Mouse (Mus musculus) forebrain, embryonic 15.5 days (tissue): ENCODE measurements around the gene Irf7. TPM values are rescaled to one million over a fixed set of nuclear protein-coding genes. Genes with fewer than 3 reads are reported as not detected.
A peak's percentile ranks its signal among the peaks of the same experiment; 100 is the strongest.

Experiments used
- ATAC-seq: fragments of 200-750 bp; cut with Nextera tagmentation; replicated peaks from 2 replicates; pipeline ENCODE4 v1.8.0; 2017; ENCODE audit warnings: mild to moderate bottlenecking, moderate TSS enrichment, moderate library complexity
- H3K27ac ChIP-seq: fragments of 300-500 bp; sonication (generic); replicated peaks from 2 replicates; pipeline ENCODE4 v1.5.1; 2015; ENCODE audit warnings: mild to moderate bottlenecking, inconsistent platforms
- H3K27me3 ChIP-seq: fragments of 300-500 bp; sonication (generic); 2 replicates; pipeline ENCODE4 v1.6.1; 2015; ENCODE audit warnings: inconsistent platforms
- H3K36me3 ChIP-seq: fragments of 300-500 bp; sonication (generic); 2 replicates; pipeline ENCODE4 v1.6.1; 2015; ENCODE audit warnings: mild to moderate bottlenecking, inconsistent platforms
- H3K4me1 ChIP-seq: fragments of 300-500 bp; sonication (generic); 2 replicates; pipeline ENCODE4 v1.6.1; 2015; ENCODE audit warnings: inconsistent platforms
- H3K4me2 ChIP-seq: fragments of 300-500 bp; sonication (generic); replicated peaks from 2 replicates; pipeline ENCODE4 v1.6.1; 2015; ENCODE audit warnings: mild to moderate bottlenecking, inconsistent platforms
- H3K4me3 ChIP-seq: fragments of 300-500 bp; sonication (generic); 2 replicates; pipeline ENCODE4 v1.5.1; 2015; ENCODE audit warnings: mild to moderate bottlenecking, inconsistent platforms
- H3K9ac ChIP-seq: fragments of 300-500 bp; sonication (generic); replicated peaks from 2 replicates; pipeline ENCODE4 v1.6.1; 2015; ENCODE audit warnings: mild to moderate bottlenecking, inconsistent platforms
- H3K9me3 ChIP-seq: fragments of 300-500 bp; sonication (generic); 2 replicates; pipeline ENCODE4 v1.6.1; 2016; ENCODE audit warnings: inconsistent platforms
- WGBS: fragments of 180-500 bp; shearing (Covaris S2); methylation state at CpG from one replicate; pipeline ENCODE4 v1.1.7; 2015; ENCODE audit warnings: mixed read lengths; 5-methylcytosine and 5-hydroxymethylcytosine counted together
- polyA plus RNA-seq: library from polyadenylated mRNA; unstranded; fragments of >200 nt; fragmentation: Nextera tagmentation; extraction: Ambion mirVana; gene quantifications from 2 replicates; pipeline ENCODE4 v1.2.1, GENCODE M21; 2015

The Irf7 gene
- polyA plus RNA-seq: 1.1 and 2.3 TPM in 2 replicates

DNA sequence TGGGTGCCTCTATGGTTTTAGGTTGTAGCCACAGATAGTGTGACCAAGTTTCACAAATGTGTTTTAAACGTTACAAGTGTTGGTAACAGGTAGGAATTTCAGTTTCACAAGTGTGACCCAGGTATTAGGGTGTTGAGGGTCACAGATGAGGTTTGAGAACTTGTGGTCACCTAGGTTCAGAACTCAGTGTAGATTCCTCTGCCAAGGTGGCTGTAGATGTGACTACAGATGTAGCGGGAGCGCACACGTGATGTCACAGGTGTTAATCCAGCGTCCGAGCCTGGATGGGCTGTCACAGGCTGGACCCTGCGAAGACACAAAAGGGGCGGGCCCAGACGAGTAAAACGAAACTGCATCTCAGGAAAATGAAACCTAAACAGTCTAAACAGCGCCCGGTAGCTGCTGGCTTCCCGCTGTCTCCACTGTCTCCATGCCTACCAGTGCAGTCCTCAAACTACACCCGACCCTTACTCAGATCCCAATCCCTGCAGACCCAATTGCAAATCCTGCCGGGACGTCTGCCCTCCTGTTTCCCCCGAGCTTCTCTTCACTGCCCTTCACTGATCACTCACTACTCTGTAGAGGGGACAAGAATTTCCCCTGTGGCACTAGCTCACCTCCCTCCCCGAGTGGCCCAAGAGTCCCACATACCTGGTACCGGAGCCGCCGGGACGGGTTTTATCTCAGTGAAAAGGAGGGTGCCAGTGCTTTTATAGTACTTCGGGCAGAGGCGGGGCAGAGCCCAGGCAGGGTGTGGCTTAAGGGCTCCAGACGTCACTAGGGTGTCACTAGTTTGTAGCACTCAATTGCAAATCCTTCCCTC, at the start of gene Irf7:
Irf7 (minus strand) TSS at position 743 of the 823 bp plus-strand sequence.
- peaks cover 5% of the 10 kb centered on the region for H3K4me1 ChIP-seq
- peak within 1 kb of the TSS; percentile 42 for H3K4me2 ChIP-seq
- WGBS: 8% methylated on average over 25 of the region's 25 CpGs
- H3K36me3 ChIP-seq: peaks cover 32% of the 10 kb centered on the region
- peak within 1 kb of the TSS; percentile 40 for H3K9ac ChIP-seq
- H3K4me3 ChIP-seq: peak within 1 kb of the TSS; percentile 33
- H3K27ac ChIP-seq: no peak within 1 kb of the TSS
- H3K9me3 ChIP-seq: no peaks in the 10 kb centered on the region
- no peaks in the 10 kb centered on the region for H3K27me3 ChIP-seq
- ATAC-seq: no peak; the same call in 1 of the 2 replicates

GRCm38 (mm10) chr7:141315974-141316373, 49.7 kb upstream of the Irf7 start:
- H3K4me3 ChIP-seq: no peak overlapping the region
- WGBS: 78% methylated on average over 5 of the region's 5 CpGs
- no peak overlapping the region for H3K27ac ChIP-seq
- H3K4me1 ChIP-seq: no peaks in the 10 kb centered on the region
- no peak overlapping the region for H3K4me2 ChIP-seq
- no peaks in the 10 kb centered on the region for H3K9me3 ChIP-seq
- no peaks in the 10 kb centered on the region for H3K27me3 ChIP-seq
- peaks cover 95% of the 10 kb centered on the region for H3K36me3 ChIP-seq
- no peak overlapping the region for H3K9ac ChIP-seq
- ATAC-seq: no peak

DNA sequence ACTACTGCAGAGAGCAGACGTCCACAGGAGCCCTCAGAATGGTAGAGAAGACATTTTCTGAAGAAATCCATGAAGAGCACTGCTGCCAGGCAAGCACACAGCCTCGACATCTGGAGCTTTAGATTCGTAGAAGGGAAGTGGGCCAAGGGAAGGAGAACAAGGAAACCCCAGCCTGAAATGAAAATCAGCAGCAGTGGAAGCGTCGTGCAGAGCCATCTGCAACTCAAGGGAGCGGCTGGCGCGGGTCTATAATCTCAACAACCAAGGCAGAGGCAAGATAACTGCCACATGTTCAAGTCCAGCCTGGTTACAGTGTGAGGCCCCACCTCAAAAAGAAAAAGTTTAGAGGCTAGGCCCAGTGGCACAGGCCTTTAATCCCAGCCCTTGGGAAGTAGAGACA, 48.8 kb upstream of the Irf7 start:
- ATAC-seq: no peak
- Histone ChIP-seq H3K36me3 (peaks cover 95% of the 10 kb centered on the region), H3K4me3 (no peak overlapping the region), H3K27me3 (no peaks in the 10 kb centered on the region), H3K4me2 (no peak overlapping the region), H3K27ac (no peak overlapping the region), H3K9me3 (no peaks in the 10 kb centered on the region), H3K9ac (no peak overlapping the region), H3K4me1 (no peaks in the 10 kb centered on the region)
- 94% methylated on average over 8 of the region's 8 CpGs for WGBS

DNA sequence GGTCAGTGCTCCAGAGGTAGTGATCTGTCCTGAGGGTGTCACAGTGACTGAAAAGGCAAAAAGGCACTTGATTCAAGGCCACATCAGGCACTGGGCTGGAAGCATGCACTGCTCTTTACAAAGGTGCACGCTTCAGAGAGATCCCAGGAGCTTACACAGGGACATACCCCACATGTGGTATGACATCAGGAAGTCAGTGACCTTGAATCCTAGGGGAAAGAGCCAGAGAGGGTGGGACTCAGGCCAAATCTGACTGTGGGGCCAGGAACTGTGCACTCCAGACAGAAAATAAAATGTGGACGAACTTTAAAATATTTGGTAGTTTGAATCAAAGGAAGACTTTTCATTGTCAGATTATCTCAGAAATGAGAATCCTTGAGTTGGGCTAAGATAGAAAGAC, 48.1 kb upstream of the Irf7 start:
- no peaks in the 10 kb centered on the region for H3K4me1 ChIP-seq

GRCm38 (mm10) chr7:141304537-141304936, 38.3 kb upstream of the Irf7 start:
- Histone ChIP-seq H3K4me1 (no peaks in the 10 kb centered on the region), H3K9ac (no peak overlapping the region), H3K27ac (no peak overlapping the region), H3K4me2 (no peak overlapping the region), H3K36me3 (peaks cover 93% of the 10 kb centered on the region), H3K9me3 (no peaks in the 10 kb centered on the region), H3K4me3 (no peak overlapping the region), H3K27me3 (no peaks in the 10 kb centered on the region)
- 92% methylated on average over 4 of the region's 4 CpGs for whole genome bisulfite sequencing
- no peak for ATAC-seq

More for the DNA sequence above, 48.1 kb upstream of the Irf7 start:
- Histone ChIP-seq H3K9me3 (no peaks in the 10 kb centered on the region), H3K27ac (no peak overlapping the region), H3K9ac (no peak overlapping the region), H3K27me3 (no peaks in the 10 kb centered on the region), H3K4me2 (no peak overlapping the region), H3K4me3 (no peak overlapping the region), H3K36me3 (peaks cover 95% of the 10 kb centered on the region)
- no peak for ATAC-seq
- WGBS: 96% methylated on average over 2 of the region's 2 CpGs

GRCm38 (mm10) chr7:141302702-141303268, 36.5 kb upstream of the Irf7 start:
- Histone ChIP-seq H3K36me3 (peaks cover 81% of the 10 kb centered on the region), H3K27ac (no peak overlapping the region), H3K9ac (no peak overlapping the region), H3K27me3 (no peaks in the 10 kb centered on the region), H3K4me3 (no peak overlapping the region), H3K4me1 (no peaks in the 10 kb centered on the region), H3K9me3 (no peaks in the 10 kb centered on the region), H3K4me2 (no peak overlapping the region)
- ATAC-seq: no peak
- WGBS: 91% methylated on average over 1 of the region's 1 CpGs

GRCm38 (mm10) chr7:141301386-141301785, 35.1 kb upstream of the Irf7 start:
- Histone ChIP-seq H3K36me3 (peaks cover 77% of the 10 kb centered on the region), H3K4me3 (no peak overlapping the region), H3K9ac (no peak overlapping the region), H3K4me2 (no peak overlapping the region), H3K4me1 (no peaks in the 10 kb centered on the region), H3K27ac (no peak overlapping the region), H3K27me3 (no peaks in the 10 kb centered on the region), H3K9me3 (no peaks in the 10 kb centered on the region)
- 97% methylated on average over 9 of the region's 9 CpGs for WGBS
- ATAC-seq: no peak

DNA sequence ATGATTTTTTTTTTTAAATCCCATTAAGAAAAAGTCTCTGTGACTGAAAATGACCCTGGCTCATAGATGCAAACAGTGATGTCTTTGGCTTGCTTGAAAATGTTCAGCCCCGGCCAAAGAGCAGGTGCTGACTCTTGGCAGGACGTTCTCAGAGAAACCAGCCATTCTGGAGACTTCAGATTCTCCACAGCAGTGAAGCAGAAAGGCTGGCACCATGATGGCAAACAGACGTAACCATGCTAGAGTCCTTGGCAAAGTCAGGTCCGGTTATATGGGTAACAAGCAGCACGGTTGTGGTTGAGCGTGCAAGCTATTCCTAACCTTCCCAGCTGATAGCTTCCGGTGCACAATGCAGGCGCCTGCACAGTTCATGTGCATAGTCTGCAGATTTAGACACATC, 32.9 kb upstream of the Irf7 start:
- H3K36me3 ChIP-seq: peaks cover 57% of the 10 kb centered on the region

DNA sequence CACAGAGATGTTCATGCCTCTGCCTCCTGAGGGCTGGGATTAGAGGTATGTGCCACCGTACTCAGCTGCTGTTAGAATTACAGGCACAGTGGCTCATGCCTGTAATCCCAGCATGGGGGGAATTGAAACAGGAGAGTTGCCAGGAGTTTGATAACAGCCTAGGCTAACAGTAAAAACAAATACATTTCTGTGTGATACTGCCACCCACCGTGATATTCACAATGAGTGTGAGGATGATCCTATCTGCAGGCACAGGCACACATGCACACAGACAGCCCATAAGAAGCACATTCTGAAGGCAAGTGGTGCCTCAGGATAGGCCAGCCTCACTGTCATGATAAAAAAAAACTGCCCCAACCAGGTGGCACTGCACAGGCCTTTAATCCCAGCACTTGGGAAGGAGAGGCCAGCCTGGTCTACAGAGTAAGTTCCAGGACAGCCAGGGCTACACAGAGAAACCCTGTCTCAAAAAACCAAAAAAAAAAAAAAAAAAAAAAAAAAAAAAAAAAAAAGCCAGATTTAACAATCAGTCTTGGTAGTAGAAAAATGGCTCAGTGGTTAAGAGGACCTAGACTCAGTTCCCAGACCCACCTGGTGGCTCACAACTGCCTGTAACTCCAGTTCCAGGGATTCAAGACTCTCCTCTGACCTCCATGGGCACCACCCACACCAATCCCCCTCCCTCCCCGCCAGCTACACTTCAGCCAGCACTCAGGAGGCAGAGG, 31.8 kb upstream of the Irf7 start:
- Histone ChIP-seq H3K9me3 (no peaks in the 10 kb centered on the region), H3K27me3 (peaks cover 27% of the 10 kb centered on the region), H3K36me3 (peaks cover 49% of the 10 kb centered on the region), H3K4me2 (no peak overlapping the region), H3K9ac (no peak overlapping the region), H3K4me3 (no peak overlapping the region), H3K27ac (no peak overlapping the region), H3K4me1 (peaks cover 14% of the 10 kb centered on the region)
- WGBS: 82% methylated on average over 3 of the region's 3 CpGs
- no peak for ATAC-seq

More for the DNA sequence above, 32.9 kb upstream of the Irf7 start:
- Histone ChIP-seq H3K4me2 (no peak overlapping the region), H3K4me3 (no peak overlapping the region), H3K27me3 (peaks cover 16% of the 10 kb centered on the region), H3K27ac (no peak overlapping the region), H3K9ac (no peak overlapping the region), H3K9me3 (no peaks in the 10 kb centered on the region), H3K4me1 (peaks cover 5% of the 10 kb centered on the region)
- no peak for ATAC-seq
- WGBS: 96% methylated on average over 8 of the region's 8 CpGs

GRCm38 (mm10) chr7:141294479-141294878, 28.2 kb upstream of the Irf7 start:
- Histone ChIP-seq H3K4me1 (peaks cover 25% of the 10 kb centered on the region), H3K4me3 (0 out of 2 replicates have a peak overlapping the region, but pooled peaks have one; percentile 4), H3K9ac (no peak overlapping the region), H3K4me2 (peak overlapping the region; percentile 60), H3K36me3 (peaks cover 14% of the 10 kb centered on the region), H3K27me3 (peaks cover 56% of the 10 kb centered on the region), H3K9me3 (no peaks in the 10 kb centered on the region), H3K27ac (no peak overlapping the region)
- no peak for ATAC-seq
- 4% methylated on average over 19 of the region's 22 CpGs for WGBS

DNA sequence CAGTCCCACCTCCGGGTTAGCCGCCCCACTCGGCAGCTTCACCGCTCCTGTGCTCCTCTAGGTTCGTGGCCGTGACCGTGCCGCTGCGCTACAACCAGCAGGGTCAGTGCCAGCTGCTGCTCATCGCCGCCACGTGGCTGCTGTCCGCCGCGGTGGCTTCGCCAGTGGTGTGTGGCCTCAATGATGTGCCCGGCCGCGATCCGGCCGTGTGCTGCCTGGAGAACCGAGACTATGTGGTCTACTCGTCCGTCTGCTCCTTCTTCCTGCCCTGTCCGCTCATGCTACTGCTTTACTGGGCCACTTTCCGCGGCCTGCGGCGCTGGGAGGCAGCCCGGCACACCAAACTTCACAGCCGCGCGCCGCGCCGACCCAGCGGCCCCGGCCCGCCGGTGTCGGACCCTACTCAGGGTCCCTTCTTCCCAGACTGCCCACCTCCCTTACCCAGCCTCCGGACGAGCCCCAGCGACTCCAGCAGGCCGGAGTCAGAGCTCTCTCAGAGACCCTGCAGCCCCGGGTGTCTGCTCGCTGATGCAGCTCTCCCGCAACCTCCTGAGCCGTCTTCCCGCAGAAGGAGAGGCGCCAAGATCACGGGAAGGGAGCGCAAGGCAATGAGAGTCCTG, 27.7 kb upstream of the Irf7 start:
- H3K4me3 ChIP-seq: peak overlapping the region; percentile 28
- peaks cover 25% of the 10 kb centered on the region for H3K4me1 ChIP-seq
- H3K27ac ChIP-seq: no peak overlapping the region
- H3K9ac ChIP-seq: peak overlapping the region; percentile 28; the same call in 1 of the 2 replicates
- no peaks in the 10 kb centered on the region for H3K9me3 ChIP-seq
- WGBS: 1% methylated on average over 53 of the region's 53 CpGs
- peaks cover 11% of the 10 kb centered on the region for H3K36me3 ChIP-seq
- H3K4me2 ChIP-seq: peak overlapping the region; percentile 60
- peaks cover 56% of the 10 kb centered on the region for H3K27me3 ChIP-seq
- no peak for ATAC-seq
